In the genomic region with DNA sequence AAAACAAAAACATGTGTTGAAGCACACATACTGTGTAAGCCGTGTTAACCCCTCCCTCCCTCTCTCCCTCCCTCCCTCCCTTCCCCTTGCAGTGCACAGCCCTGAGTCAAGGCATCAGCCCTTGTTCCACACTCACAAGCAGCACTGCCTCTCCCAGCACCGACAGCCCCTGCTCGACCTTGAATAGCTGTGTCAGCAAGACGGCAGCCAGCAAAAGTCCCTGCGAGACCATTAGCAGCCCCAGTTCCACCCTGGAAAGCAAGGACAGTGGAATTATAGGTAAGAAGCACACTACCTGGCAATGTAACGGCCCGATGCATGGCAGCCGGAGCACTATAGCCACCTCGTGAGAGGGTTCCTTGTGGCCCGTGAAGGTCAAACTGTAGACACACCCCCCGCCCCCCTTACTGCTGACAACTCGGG, we compare ENCODE assay signal across 9 mouse cellular contexts.
DNase-seq lines count a peak whose midpoint lies in the region; ATAC-seq lines count a peak whose summit lies in the region.
"Had no signal": no experiment of that assay in that cellular context is flagged by ENCODE, and none has a peak within 500 bp of the region (broad histone marks: within the 10 kb centered on the region; RNA-seq: fewer than 3 reads in every experiment).

No protein-coding gene starts in this region.

- no peak overlapping the region for H3K27ac ChIP-seq in lung, embryonic 15.5 days
- 0 out of 2 replicates have a peak overlapping the region, but pooled peaks have one; percentile 17 for H3K27ac ChIP-seq in embryonic facial prominence, embryonic 14.5 days (replicated peaks; ENCODE audit: low read depth, low read length)
- peak overlapping the region; percentile 83 for H3K27ac ChIP-seq in kidney, embryonic 16.5 days (ENCODE audit: low read length)
- peak overlapping the region; percentile 60 for H3K27ac ChIP-seq in neural tube, embryonic 14.5 days (ENCODE audit: low read depth, low read length)

- H3K27me3 ChIP-seq in lung, embryonic 15.5 days = no peaks in the 10 kb centered on the region
- no peaks in the 10 kb centered on the region for H3K27me3 ChIP-seq in embryonic facial prominence, embryonic 14.5 days (replicated peaks; ENCODE audit: control insufficient read depth, insufficient read depth, low read length)
- no peaks in the 10 kb centered on the region for H3K27me3 ChIP-seq in kidney, embryonic 16.5 days (ENCODE audit: insufficient read depth, low read length)
- no peaks in the 10 kb centered on the region for H3K27me3 ChIP-seq in neural tube, embryonic 14.5 days (ENCODE audit: control insufficient read depth, insufficient read depth, low read length)

- no peak overlapping the region; the same call in 1 of the 2 replicates for H3K4me2 ChIP-seq in lung, embryonic 15.5 days
- peak overlapping the region; percentile 35 for H3K4me2 ChIP-seq in embryonic facial prominence, embryonic 14.5 days (ENCODE audit: low read depth, low read length)
- H3K4me2 ChIP-seq in kidney, embryonic 16.5 days (replicated peaks; ENCODE audit: low read depth, low read length) = peak overlapping the region; percentile 20; the same call in 1 of the 2 replicates
- peak overlapping the region; percentile 17; the same call in 1 of the 2 replicates for H3K4me2 ChIP-seq in neural tube, embryonic 14.5 days (ENCODE audit: low read depth, low read length)

- ATAC-seq in lung, embryonic 15.5 days (ENCODE audit: borderline replicate concordance, extremely low read depth, low FRiP score, low TSS enrichment) = peak; percentile 63; the same call in 1 of the 2 replicates
- peak; percentile 54; the same call in 1 of the 2 replicates for ATAC-seq in embryonic facial prominence, embryonic 14.5 days (ENCODE audit: low read depth)
- ATAC-seq in kidney, embryonic 16.5 days (ENCODE audit: low FRiP score, low TSS enrichment) = peak; percentile 85
- ATAC-seq in neural tube, embryonic 14.5 days (ENCODE audit: low read depth) = peak; percentile 92

- no peak for DNase-seq in lung, postnatal 25 days (ENCODE audit: low spot score)
- peak; percentile 78 for DNase-seq in embryonic facial prominence, embryonic 14.5 days (ENCODE audit: low spot score)
- DNase-seq in frontal cortex, postnatal 25 days (ENCODE audit: low spot score in 2 of 2) = no peak
- DNase-seq in right cerebral cortex, adult 18-20 months = no peak
- no peak for DNase-seq in spleen, postnatal 14 days (ENCODE audit: low spot score in 2 of 2)
- DNase-seq: gastrocnemius, postnatal 25 days had no signal

- no peaks in the 10 kb centered on the region for H3K9me3 ChIP-seq in lung, embryonic 15.5 days
- no peaks in the 10 kb centered on the region for H3K9me3 ChIP-seq in embryonic facial prominence, embryonic 14.5 days (ENCODE audit: control insufficient read depth, low read length)
- no peaks in the 10 kb centered on the region for H3K9me3 ChIP-seq in kidney, embryonic 16.5 days (ENCODE audit: low read length)
- H3K9me3 ChIP-seq in neural tube, embryonic 14.5 days (ENCODE audit: control insufficient read depth, low read length) = no peaks in the 10 kb centered on the region

- H3K4me1 ChIP-seq in lung, embryonic 15.5 days = peaks cover 67% of the 10 kb centered on the region
- H3K4me1 ChIP-seq in embryonic facial prominence, embryonic 14.5 days (ENCODE audit: control insufficient read depth, insufficient read depth, low read length) = peaks cover 51% of the 10 kb centered on the region
- peaks cover 59% of the 10 kb centered on the region for H3K4me1 ChIP-seq in kidney, embryonic 16.5 days (ENCODE audit: insufficient read depth, low read length)
- H3K4me1 ChIP-seq in neural tube, embryonic 14.5 days (ENCODE audit: control insufficient read depth, insufficient read depth, low read length) = peaks cover 21% of the 10 kb centered on the region; the same call in 1 of the 2 replicates

- WGBS in lung, embryonic 15.5 days = 40% methylated on average over 12 of the region's 12 CpGs
- WGBS in embryonic facial prominence, embryonic 14.5 days = 29% methylated on average over 12 of the region's 12 CpGs
- WGBS in kidney, embryonic 16.5 days = 12% methylated on average over 12 of the region's 12 CpGs
- WGBS in neural tube, embryonic 14.5 days = 32% methylated on average over 12 of the region's 12 CpGs

- no peak overlapping the region for H3K9ac ChIP-seq in lung, embryonic 15.5 days
- no peak overlapping the region for H3K9ac ChIP-seq in embryonic facial prominence, embryonic 14.5 days (ENCODE audit: low read depth, low read length)
- 0 out of 2 replicates have a peak overlapping the region, but pooled peaks have one; percentile 29 for H3K9ac ChIP-seq in kidney, embryonic 16.5 days (replicated peaks; ENCODE audit: low read length)
- no peak overlapping the region; the same call in 1 of the 2 replicates for H3K9ac ChIP-seq in neural tube, embryonic 14.5 days (replicated peaks; ENCODE audit: low read depth, low read length)

- no peak overlapping the region for H3K4me3 ChIP-seq in lung, embryonic 15.5 days
- no peak overlapping the region for H3K4me3 ChIP-seq in embryonic facial prominence, embryonic 14.5 days (ENCODE audit: low read depth, low read length)
- no peak overlapping the region for H3K4me3 ChIP-seq in kidney, embryonic 16.5 days (ENCODE audit: low read length)
- no peak overlapping the region for H3K4me3 ChIP-seq in neural tube, embryonic 14.5 days (ENCODE audit: low read depth, low read length)

- peaks cover 10% of the 10 kb centered on the region for H3K36me3 ChIP-seq in lung, embryonic 15.5 days
- peaks cover 7% of the 10 kb centered on the region; the same call in 1 of the 2 replicates for H3K36me3 ChIP-seq in embryonic facial prominence, embryonic 14.5 days (ENCODE audit: control insufficient read depth, insufficient read depth, low read length)
- peaks cover 27% of the 10 kb centered on the region for H3K36me3 ChIP-seq in kidney, embryonic 16.5 days (ENCODE audit: insufficient read depth, low read length)
- H3K36me3 ChIP-seq in neural tube, embryonic 14.5 days (ENCODE audit: control insufficient read depth, insufficient read depth, low read length) = no peaks in the 10 kb centered on the region
